Mouse (Mus musculus): Measurements from ENCODE around the gene Krtdap. TPM values are rescaled to one million over a fixed set of nuclear protein-coding genes. Genes with fewer than 3 reads are reported as not detected.

The Krtdap gene
- not detected for polyA plus RNA-seq (2014; fragmentation: Illumina TruSeq; extraction: RNeasy Lipid Tissue Mini Kit (QIAGEN cat#74804); ENCODE audit: insufficient read depth, low read depth, low replicate concordance)

GRCm38 (mm10) chr7:30787377-30788022 lies at the start of gene Krtdap:
Krtdap (plus strand) TSS chr7:30787896.

GRCm38 (mm10) chr7:30743617-30744016 lies 44.1 kb upstream of the Krtdap start, which contains the start of gene Gapdhs:
Gapdhs (minus strand) TSS chr7:30743681.

GRCm38 (mm10) chr7:30751086-30751669 lies 36.5 kb upstream of the Krtdap start, which contains the start of gene Sbsn:
Sbsn (plus strand) TSS chr7:30751471.

GRCm38 (mm10) chr7:30763456-30763855 lies 24.2 kb upstream of the Krtdap start, which contains the start of gene Dmkn:
Dmkn (plus strand) TSS chr7:30763756.

GRCm38 (mm10) chr7:30823675-30824074 lies 36.0 kb downstream of the Krtdap start, which contains the start of gene Ffar2:
Ffar2 (minus strand) TSS chr7:30823775.

Other genes with a start within 250 kb of the Krtdap start
- gene Hspb6, start 235.7 kb upstream of the Krtdap start, polyA plus RNA-seq (2014; fragmentation: Illumina TruSeq; extraction: RNeasy Lipid Tissue Mini Kit (QIAGEN cat#74804); ENCODE audit: insufficient read depth, low read depth, low replicate concordance), result 15.7 TPM
- gene Proser3, start 235.6 kb upstream of the Krtdap start, polyA plus RNA-seq (2014; fragmentation: Illumina TruSeq; extraction: RNeasy Lipid Tissue Mini Kit (QIAGEN cat#74804); ENCODE audit: insufficient read depth, low read depth, low replicate concordance), result 3.8 TPM
- 24.8 TPM for gene Lin37, start 228.1 kb upstream of the Krtdap start, polyA plus RNA-seq (2014; fragmentation: Illumina TruSeq; extraction: RNeasy Lipid Tissue Mini Kit (QIAGEN cat#74804); ENCODE audit: insufficient read depth, low read depth, low replicate concordance)
- 48.6 TPM for gene U2af1l4, start 224.6 kb upstream of the Krtdap start, polyA plus RNA-seq (2014; fragmentation: Illumina TruSeq; extraction: RNeasy Lipid Tissue Mini Kit (QIAGEN cat#74804); ENCODE audit: insufficient read depth, low read depth, low replicate concordance)
- 3.4 TPM for gene Gm49396, start 224.6 kb upstream of the Krtdap start, polyA plus RNA-seq (2014; fragmentation: Illumina TruSeq; extraction: RNeasy Lipid Tissue Mini Kit (QIAGEN cat#74804); ENCODE audit: insufficient read depth, low read depth, low replicate concordance)
- gene Psenen, start 224.3 kb upstream of the Krtdap start, polyA plus RNA-seq (2014; fragmentation: Illumina TruSeq; extraction: RNeasy Lipid Tissue Mini Kit (QIAGEN cat#74804); ENCODE audit: insufficient read depth, low read depth, low replicate concordance), result 190 TPM
- gene Igflr1, start 222.5 kb upstream of the Krtdap start, polyA plus RNA-seq (2014; fragmentation: Illumina TruSeq; extraction: RNeasy Lipid Tissue Mini Kit (QIAGEN cat#74804); ENCODE audit: insufficient read depth, low read depth, low replicate concordance), result 8.4 TPM
- 8.2 TPM for gene Kmt2b, start 199.2 kb upstream of the Krtdap start, polyA plus RNA-seq (2014; fragmentation: Illumina TruSeq; extraction: RNeasy Lipid Tissue Mini Kit (QIAGEN cat#74804); ENCODE audit: insufficient read depth, low read depth, low replicate concordance)
- 2.5 TPM for gene Zbtb32, start 189.0 kb upstream of the Krtdap start, polyA plus RNA-seq (2014; fragmentation: Illumina TruSeq; extraction: RNeasy Lipid Tissue Mini Kit (QIAGEN cat#74804); ENCODE audit: insufficient read depth, low read depth, low replicate concordance)
- 2.1 TPM for gene Upk1a, start 175.0 kb upstream of the Krtdap start, polyA plus RNA-seq (2014; fragmentation: Illumina TruSeq; extraction: RNeasy Lipid Tissue Mini Kit (QIAGEN cat#74804); ENCODE audit: insufficient read depth, low read depth, low replicate concordance)
- gene Cox6b1, start 161.7 kb upstream of the Krtdap start, polyA plus RNA-seq (2014; fragmentation: Illumina TruSeq; extraction: RNeasy Lipid Tissue Mini Kit (QIAGEN cat#74804); ENCODE audit: insufficient read depth, low read depth, low replicate concordance), result 694 TPM
- not detected for gene Etv2, start 152.0 kb upstream of the Krtdap start, polyA plus RNA-seq (2014; fragmentation: Illumina TruSeq; extraction: RNeasy Lipid Tissue Mini Kit (QIAGEN cat#74804); ENCODE audit: insufficient read depth, low read depth, low replicate concordance)
- 62.6 TPM for gene Rbm42, start 137.6 kb upstream of the Krtdap start, polyA plus RNA-seq (2014; fragmentation: Illumina TruSeq; extraction: RNeasy Lipid Tissue Mini Kit (QIAGEN cat#74804); ENCODE audit: insufficient read depth, low read depth, low replicate concordance)
- 7.4 TPM for gene Haus5, start 122.9 kb upstream of the Krtdap start, polyA plus RNA-seq (2014; fragmentation: Illumina TruSeq; extraction: RNeasy Lipid Tissue Mini Kit (QIAGEN cat#74804); ENCODE audit: insufficient read depth, low read depth, low replicate concordance)
- not detected for gene Pmis2, start 116.3 kb upstream of the Krtdap start, polyA plus RNA-seq (2014; fragmentation: Illumina TruSeq; extraction: RNeasy Lipid Tissue Mini Kit (QIAGEN cat#74804); ENCODE audit: insufficient read depth, low read depth, low replicate concordance)
- gene 2200002J24Rik, start 89.0 kb upstream of the Krtdap start, polyA plus RNA-seq (2014; fragmentation: Illumina TruSeq; extraction: RNeasy Lipid Tissue Mini Kit (QIAGEN cat#74804); ENCODE audit: insufficient read depth, low read depth, low replicate concordance), result not detected
- gene Atp4a, start 75.7 kb upstream of the Krtdap start, polyA plus RNA-seq (2014; fragmentation: Illumina TruSeq; extraction: RNeasy Lipid Tissue Mini Kit (QIAGEN cat#74804); ENCODE audit: insufficient read depth, low read depth, low replicate concordance), result not detected
- gene Tmem147, start 58.4 kb upstream of the Krtdap start, polyA plus RNA-seq (2014; fragmentation: Illumina TruSeq; extraction: RNeasy Lipid Tissue Mini Kit (QIAGEN cat#74804); ENCODE audit: insufficient read depth, low read depth, low replicate concordance), result 100 TPM
- not detected for gene Gapdhs, start 44.2 kb upstream of the Krtdap start, polyA plus RNA-seq (2014; fragmentation: Illumina TruSeq; extraction: RNeasy Lipid Tissue Mini Kit (QIAGEN cat#74804); ENCODE audit: insufficient read depth, low read depth, low replicate concordance)
- 17.0 TPM for gene Sbsn, start 36.4 kb upstream of the Krtdap start, polyA plus RNA-seq (2014; fragmentation: Illumina TruSeq; extraction: RNeasy Lipid Tissue Mini Kit (QIAGEN cat#74804); ENCODE audit: insufficient read depth, low read depth, low replicate concordance)
- gene Dmkn, start 24.1 kb upstream of the Krtdap start, polyA plus RNA-seq (2014; fragmentation: Illumina TruSeq; extraction: RNeasy Lipid Tissue Mini Kit (QIAGEN cat#74804); ENCODE audit: insufficient read depth, low read depth, low replicate concordance), result 66.8 TPM
- 1.6 TPM for gene Ffar2, start 35.9 kb downstream of the Krtdap start, polyA plus RNA-seq (2014; fragmentation: Illumina TruSeq; extraction: RNeasy Lipid Tissue Mini Kit (QIAGEN cat#74804); ENCODE audit: insufficient read depth, low read depth, low replicate concordance)
- gene Ffar3, start 68.3 kb downstream of the Krtdap start, polyA plus RNA-seq (2014; fragmentation: Illumina TruSeq; extraction: RNeasy Lipid Tissue Mini Kit (QIAGEN cat#74804); ENCODE audit: insufficient read depth, low read depth, low replicate concordance), result not detected
- gene Ffar1, start 73.7 kb downstream of the Krtdap start, polyA plus RNA-seq (2014; fragmentation: Illumina TruSeq; extraction: RNeasy Lipid Tissue Mini Kit (QIAGEN cat#74804); ENCODE audit: insufficient read depth, low read depth, low replicate concordance), result 0.51 TPM
- 9.9 TPM for gene Cd22, start 92.4 kb downstream of the Krtdap start, polyA plus RNA-seq (2014; fragmentation: Illumina TruSeq; extraction: RNeasy Lipid Tissue Mini Kit (QIAGEN cat#74804); ENCODE audit: insufficient read depth, low read depth, low replicate concordance)
- gene Mag, start 127.0 kb downstream of the Krtdap start, polyA plus RNA-seq (2014; fragmentation: Illumina TruSeq; extraction: RNeasy Lipid Tissue Mini Kit (QIAGEN cat#74804); ENCODE audit: insufficient read depth, low read depth, low replicate concordance), result 1.6 TPM
- 0.86 TPM for gene Hamp2, start 136.8 kb downstream of the Krtdap start, polyA plus RNA-seq (2014; fragmentation: Illumina TruSeq; extraction: RNeasy Lipid Tissue Mini Kit (QIAGEN cat#74804); ENCODE audit: insufficient read depth, low read depth, low replicate concordance)
- gene Hamp, start 156.1 kb downstream of the Krtdap start, polyA plus RNA-seq (2014; fragmentation: Illumina TruSeq; extraction: RNeasy Lipid Tissue Mini Kit (QIAGEN cat#74804); ENCODE audit: insufficient read depth, low read depth, low replicate concordance), result 32.5 TPM
- gene Usf2, start 168.9 kb downstream of the Krtdap start, polyA plus RNA-seq (2014; fragmentation: Illumina TruSeq; extraction: RNeasy Lipid Tissue Mini Kit (QIAGEN cat#74804); ENCODE audit: insufficient read depth, low read depth, low replicate concordance), result 69.5 TPM
- 37.2 TPM for gene Lsr, start 185.6 kb downstream of the Krtdap start, polyA plus RNA-seq (2014; fragmentation: Illumina TruSeq; extraction: RNeasy Lipid Tissue Mini Kit (QIAGEN cat#74804); ENCODE audit: insufficient read depth, low read depth, low replicate concordance)
- 5.7 TPM for gene Fam187b, start 185.9 kb downstream of the Krtdap start, polyA plus RNA-seq (2014; fragmentation: Illumina TruSeq; extraction: RNeasy Lipid Tissue Mini Kit (QIAGEN cat#74804); ENCODE audit: insufficient read depth, low read depth, low replicate concordance)